Mouse (Mus musculus) ES-CJ7 (cell line): ENCODE data around the gene Fabp6.

Experiments used
- DNase-seq: peaks from one replicate; pipeline ENCODE4 v3.0.0; 2011; ENCODE audit warnings: low read depth, low spot score

Gene Fabp6

DNA sequence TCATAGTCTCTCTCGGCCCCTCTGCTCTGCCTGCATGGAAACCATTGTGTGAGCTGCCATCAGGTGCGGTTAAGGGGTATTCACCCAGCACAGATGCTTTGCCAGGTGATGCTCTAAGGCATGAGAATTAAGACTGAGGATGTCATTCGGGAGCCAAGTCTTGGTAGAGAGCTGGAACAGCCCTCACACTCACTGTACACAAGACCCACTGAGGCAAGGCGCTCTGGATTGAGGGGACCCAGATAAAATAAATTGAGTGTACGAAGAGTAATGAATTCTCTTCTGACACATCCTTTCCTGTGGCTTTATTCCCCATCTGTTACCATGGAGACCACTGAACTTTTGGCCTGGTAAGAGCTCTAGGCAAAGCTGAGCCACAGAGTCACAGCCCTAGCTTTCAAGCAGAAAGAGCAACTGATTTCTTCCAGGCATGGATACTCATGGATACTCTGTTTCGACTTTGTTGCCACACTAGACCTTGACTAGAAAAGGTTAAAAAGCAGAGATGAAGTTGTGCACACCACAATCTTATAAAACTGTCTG lies 11.7 kb downstream of the Fabp6 start:
- DNase-seq, result no peak

DNA sequence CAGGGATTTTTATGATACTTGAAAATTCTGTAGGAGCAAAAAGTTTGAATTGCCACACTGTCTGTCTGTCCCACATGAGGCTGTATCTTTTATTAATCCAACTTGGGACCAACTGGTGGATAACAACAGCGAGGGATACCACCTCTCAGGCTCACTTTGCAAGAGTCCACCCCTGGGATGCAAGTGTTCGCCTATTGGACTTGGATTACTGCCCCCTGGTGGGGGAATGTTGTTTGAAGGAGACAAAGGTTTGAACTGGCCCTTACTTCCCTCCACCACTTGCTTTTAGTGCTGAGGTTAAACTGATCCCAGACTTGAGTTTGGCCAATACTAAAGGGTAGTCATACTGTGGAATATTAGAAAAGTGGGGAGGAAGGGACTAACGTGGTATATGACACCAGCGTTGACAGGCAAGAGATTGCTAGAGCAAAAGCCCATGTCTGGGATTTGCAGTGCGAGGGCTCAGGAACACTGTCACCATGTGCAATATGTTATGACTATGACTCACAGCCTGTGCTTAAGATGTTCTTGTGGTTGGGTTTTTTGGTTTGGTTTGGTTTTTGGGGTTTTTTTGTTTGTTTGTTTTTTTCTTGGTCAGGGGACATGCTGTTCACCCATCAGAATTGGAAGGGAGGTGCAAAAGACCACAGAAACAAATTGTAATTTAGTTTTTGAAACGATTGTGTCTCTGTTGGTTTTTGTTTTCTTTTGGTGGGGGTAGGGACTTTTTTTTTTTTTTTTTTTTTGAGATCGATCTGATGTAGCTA lies 14.8 kb downstream of the Fabp6 start, which contains the start of gene 4933415A04Rik:
Gene 4933415A04Rik, plus strand, starts transcription at position 717 of the 767 bp plus-strand sequence.
- DNase-seq, result peak; percentile 93

DNA sequence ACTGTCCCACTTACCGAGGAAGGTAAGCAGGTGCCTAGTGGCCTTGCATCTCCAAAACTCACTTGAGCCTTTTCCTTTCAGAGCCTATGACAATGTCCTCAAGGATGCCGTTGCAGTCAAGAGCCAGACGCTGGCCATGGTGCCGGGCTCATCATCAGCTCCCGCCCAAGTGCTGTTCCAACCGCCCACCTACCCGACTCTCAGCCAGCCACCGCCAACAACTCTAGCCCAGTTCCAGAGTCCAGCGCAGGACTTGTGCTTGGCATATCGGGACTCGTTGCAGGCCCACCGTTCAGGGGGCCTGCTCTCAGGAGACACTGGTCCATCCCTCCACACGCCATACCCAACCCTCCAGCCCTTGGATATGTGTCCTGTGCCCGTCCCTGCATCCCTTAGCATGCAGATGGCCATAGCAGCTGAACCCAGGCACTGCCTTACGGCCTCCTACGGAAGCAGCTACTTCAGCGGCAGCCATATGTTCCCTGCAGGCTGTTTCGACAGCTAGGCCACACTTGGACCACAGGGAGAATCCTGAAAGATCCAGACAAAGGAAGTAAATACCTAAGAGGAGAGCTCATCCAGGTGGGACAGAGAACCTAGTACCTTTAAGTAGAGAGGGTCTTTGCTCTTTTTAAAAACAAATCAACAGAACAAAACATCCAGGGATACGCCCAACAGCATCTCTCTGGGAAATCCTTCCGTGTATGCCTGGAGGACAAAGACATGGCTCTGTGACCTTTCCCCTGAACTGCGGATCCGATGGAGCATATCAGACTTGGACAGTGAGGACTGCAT lies 15.9 kb downstream of the Fabp6 start:
- DNase-seq, result peak; percentile 81

GRCm38 (mm10) chr11:43577713-43578478 lies 23.4 kb downstream of the Fabp6 start:
- DNase-seq, result peak; percentile 53

- DNase-seq, result no peak
These were observed 25.8 kb downstream of the Fabp6 start for GRCm38 (mm10) chr11:43575376-43576151.

GRCm38 (mm10) chr11:43575061-43575375 lies 26.3 kb downstream of the Fabp6 start:
- DNase-seq, result no peak

DNA sequence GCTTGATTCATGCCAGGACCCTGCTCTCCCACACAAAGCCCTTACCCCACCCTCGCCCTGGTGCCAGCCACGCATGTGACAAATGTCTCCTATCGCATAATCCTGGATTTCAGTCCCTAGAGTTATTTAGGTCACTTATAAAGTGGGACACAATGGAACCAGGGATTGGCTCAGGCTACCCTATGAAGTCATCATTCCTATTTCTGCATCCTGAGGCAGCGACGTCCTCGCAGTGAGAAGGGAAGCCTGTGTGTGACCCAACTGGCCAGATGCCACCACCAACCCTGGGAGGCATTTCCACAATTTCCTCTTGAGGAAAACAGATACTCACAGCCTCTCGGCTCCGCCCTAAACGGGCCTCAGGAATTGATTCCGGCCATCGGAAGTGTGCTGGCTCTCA lies 31.7 kb downstream of the Fabp6 start:
- DNase-seq, result no peak

DNA sequence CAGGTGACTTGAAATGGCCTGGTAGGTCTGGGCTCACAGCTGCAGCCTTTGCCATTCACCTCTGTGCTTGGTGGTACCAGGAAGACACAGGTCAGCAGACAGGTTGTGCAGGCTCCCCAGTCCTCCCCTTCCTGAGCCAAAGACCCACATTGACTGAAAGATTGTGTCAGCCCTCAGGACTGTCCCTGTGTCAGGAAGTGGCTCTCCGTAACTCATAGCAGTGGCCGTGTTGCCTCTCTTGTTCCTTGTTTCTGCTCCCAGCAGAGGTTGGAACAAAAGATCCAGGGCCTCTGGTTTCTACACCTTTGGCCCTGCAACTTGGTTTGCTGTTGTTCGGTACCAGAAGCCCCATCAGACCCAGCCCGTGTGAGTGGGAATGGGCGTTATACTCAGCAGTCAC lies 32.2 kb downstream of the Fabp6 start:
- no peak for DNase-seq

DNA sequence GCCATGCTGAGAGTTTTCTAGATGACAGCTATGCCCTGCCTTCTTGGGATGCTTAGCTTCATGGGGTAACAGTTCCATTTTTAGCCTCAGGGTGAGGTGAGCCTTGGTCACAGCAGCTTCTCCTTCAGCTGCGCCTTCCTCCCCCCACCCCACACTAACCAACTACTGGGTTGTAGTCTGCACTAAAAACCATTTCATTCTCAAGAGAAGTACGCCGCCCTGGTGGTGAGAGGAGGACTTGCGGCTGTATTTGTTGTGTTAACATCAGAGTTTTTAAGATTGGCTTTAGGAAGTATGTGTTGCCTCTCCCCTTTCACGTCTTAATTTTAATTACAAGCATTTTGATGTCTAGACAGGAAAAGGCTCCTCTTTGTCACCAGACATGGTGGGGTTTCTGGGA lies 33.1 kb downstream of the Fabp6 start:
- DNase-seq, result peak; percentile 66

- DNase-seq, result no peak
These were observed 34.6 kb downstream of the Fabp6 start for GRCm38 (mm10) chr11:43566696-43567095.

GRCm38 (mm10) chr11:43565852-43566251 lies 35.5 kb downstream of the Fabp6 start:
- no peak for DNase-seq

GRCm38 (mm10) chr11:43565414-43565813 lies 35.9 kb downstream of the Fabp6 start:
- DNase-seq, result no peak

GRCm38 (mm10) chr11:43563654-43564244 lies 37.6 kb downstream of the Fabp6 start:
- no peak for DNase-seq

DNA sequence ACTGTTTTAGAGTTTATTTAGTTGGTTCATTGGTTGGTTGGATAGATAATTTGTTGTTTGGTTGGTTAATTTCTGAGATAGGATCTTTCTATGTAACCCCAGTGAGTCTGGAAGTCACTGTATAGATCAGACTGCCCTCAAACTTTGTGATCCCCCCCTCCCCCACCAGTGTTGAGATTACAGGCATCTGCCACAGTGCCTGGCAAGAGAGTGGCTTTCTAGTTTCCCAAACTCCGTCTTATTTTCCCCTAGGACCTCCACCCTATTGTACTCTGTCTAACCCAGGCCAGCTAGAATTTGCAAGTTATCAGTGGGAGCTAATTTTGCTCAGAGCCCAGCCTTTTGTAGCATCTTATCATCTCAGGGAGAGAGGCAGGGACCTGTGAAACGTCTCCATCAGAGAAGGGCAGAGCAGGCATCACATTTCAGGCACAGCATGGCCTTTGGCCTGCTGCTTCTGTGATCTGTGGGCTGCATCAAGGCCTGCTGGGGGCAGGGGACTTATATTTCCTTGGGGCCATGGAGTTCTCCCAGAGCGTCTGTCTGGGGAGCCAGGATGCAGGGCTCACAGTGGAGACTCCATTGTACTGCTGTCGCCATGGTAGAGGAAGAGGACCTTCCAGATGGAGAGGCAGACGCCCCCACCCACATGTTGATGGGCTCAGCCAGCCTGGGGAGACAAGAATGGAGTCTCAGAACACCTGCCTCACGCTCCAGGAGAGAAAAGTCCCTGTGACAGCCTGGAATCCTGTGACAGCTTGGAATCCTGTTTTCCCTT lies 41.6 kb downstream of the Fabp6 start:
- no peak for DNase-seq

DNA sequence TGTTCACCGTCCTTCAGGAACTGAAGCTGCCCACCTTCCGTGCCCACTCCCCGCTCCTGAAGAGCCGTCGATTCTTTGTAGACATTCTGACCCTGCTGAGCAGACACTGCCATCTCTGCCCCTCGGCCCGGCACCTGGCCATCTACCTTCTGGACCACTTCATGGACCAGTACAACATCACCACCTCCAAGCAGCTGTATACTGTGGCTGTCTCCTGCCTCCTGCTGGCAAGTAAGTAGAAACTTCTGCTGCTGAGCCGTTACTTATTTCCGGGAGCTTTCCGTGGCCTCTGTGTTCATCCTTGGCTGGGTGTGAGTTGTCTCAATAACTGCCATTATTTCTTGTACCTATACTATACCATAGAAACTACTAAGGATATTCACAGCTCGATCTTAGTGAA lies 44.8 kb downstream of the Fabp6 start:
- no peak for DNase-seq

DNA sequence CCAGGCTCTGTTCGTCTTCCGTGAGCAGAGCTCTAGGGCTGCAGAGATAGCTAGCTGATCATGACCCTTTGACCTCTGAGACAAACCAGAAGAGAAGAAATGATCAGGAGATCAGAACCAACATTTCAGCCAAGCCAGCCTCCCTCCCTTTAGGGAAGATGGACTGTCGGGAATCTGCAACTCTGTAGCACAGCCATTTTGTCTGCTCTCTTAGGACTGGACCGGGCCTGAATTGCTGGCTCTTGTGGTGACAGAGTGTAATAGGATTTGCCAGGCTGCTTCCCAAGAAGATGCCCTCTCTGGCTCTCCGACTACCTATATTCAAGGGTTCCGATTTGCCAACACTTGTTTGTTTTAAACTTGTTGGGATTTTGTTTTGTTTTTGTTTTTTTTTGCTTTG lies 48.7 kb downstream of the Fabp6 start:
- no peak for DNase-seq

GRCm38 (mm10) chr11:43551756-43552155 lies 49.6 kb downstream of the Fabp6 start:
- DNase-seq, result no peak

- DNase-seq, result no peak
These were observed 51.6 kb downstream of the Fabp6 start for GRCm38 (mm10) chr11:43549701-43550100.

GRCm38 (mm10) chr11:43548657-43549435 lies 52.5 kb downstream of the Fabp6 start:
- DNase-seq, result no peak
